Mouse (Mus musculus) limb, embryonic 11.5 days (tissue): ENCODE data around the gene Foxn3. TPM values are rescaled to one million over a fixed set of nuclear protein-coding genes. Genes with fewer than 3 reads are reported as not detected.

ENCODE experiments used
- ATAC-seq: fragments of 200-750 bp; cut with Nextera tagmentation; 2 replicates; pipeline ENCODE4 v1.8.0; 2017; ENCODE audit warnings: low read depth; ENCODE audit not compliant: insufficient number of reproducible peaks, low FRiP score, low TSS enrichment
- DNase-seq: peaks from one replicate; pipeline ENCODE4 v3.0.0-alpha.2; 2015; ENCODE audit warnings: low spot score
- H3K27ac ChIP-seq: fragments of 300-500 bp; sonication (generic); replicated peaks from 2 replicates; pipeline ENCODE4 v1.5.1; 2014; ENCODE audit warnings: low read depth, mild to moderate bottlenecking, low read length
- H3K27me3 ChIP-seq: fragments of 300-500 bp; sonication (generic); 2 replicates; pipeline ENCODE4 v1.6.1; 2014; ENCODE audit warnings: mild to moderate bottlenecking, low read length, mixed read lengths; ENCODE audit not compliant: control insufficient read depth, insufficient read depth
- H3K36me3 ChIP-seq: fragments of 300-500 bp; sonication (generic); 2 replicates; pipeline ENCODE4 v1.6.1; 2014; ENCODE audit warnings: mild to moderate bottlenecking, low read length, moderate library complexity, mixed read lengths; ENCODE audit not compliant: control insufficient read depth, insufficient read depth
- H3K4me1 ChIP-seq: fragments of 300-500 bp; sonication (generic); 2 replicates; pipeline ENCODE4 v1.6.1; 2014; ENCODE audit warnings: low read length, mixed read lengths; ENCODE audit not compliant: control insufficient read depth, insufficient read depth
- H3K4me2 ChIP-seq: fragments of 300-500 bp; sonication (generic); 2 replicates; pipeline ENCODE4 v1.6.1; 2014; ENCODE audit warnings: low read depth, mild to moderate bottlenecking, moderate library complexity; ENCODE audit not compliant: severe bottlenecking
- H3K4me3 ChIP-seq: fragments of 300-500 bp; sonication (generic); 2 replicates; pipeline ENCODE4 v1.5.1; 2014; ENCODE audit warnings: low read depth, low read length
- H3K9ac ChIP-seq: fragments of 300-500 bp; sonication (generic); 2 replicates; pipeline ENCODE4 v1.6.1; 2014; ENCODE audit warnings: mild to moderate bottlenecking, low read length
- H3K9me3 ChIP-seq: fragments of 300-500 bp; sonication (generic); 2 replicates; pipeline ENCODE4 v1.6.1; 2016; ENCODE audit warnings: low read length; ENCODE audit not compliant: control insufficient read depth
- WGBS: fragments of 180-500 bp; shearing (Covaris S2); extraction: QIAGEN DNeasy Blood & Tissue Kit; methylation state at CpG from one replicate; pipeline ENCODE4 v1.1.7; 2014; 5-methylcytosine and 5-hydroxymethylcytosine counted together
- polyA plus RNA-seq: library from polyadenylated mRNA; unstranded; fragments of >200 nt; fragmentation: Nextera tagmentation; extraction: Ambion mirVana; gene quantifications from 2 replicates; pipeline ENCODE4 v1.2.1, GENCODE M21; 2014

Foxn3 gene
- polyA plus RNA-seq, 1 experiment from 2014 or later = 95.6 TPM

DNA sequence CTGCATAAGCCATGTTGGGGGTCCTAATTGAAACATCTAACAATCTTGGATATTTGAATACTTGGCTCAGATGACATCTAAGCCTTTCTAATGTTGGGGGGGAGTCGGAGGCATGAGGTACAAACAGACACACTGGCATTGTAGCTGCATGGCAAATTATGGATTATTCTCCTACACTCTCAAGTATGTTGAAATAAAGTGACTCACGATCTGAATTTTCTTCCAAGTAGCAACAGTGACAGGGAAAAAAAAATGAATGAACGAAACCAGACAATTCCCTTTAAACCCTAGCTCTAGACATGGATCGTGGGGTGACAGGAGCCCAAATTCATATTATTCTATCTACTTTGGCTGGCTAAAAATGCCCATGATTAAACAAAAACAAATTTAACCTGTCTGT is 178.3 kb downstream of the Foxn3 start:
- no peaks in the 10 kb centered on the region for H3K4me1 ChIP-seq
- 95% methylated on average over 4 of the region's 4 CpGs for WGBS
- DNase-seq = no peak
- no peak overlapping the region for H3K4me2 ChIP-seq
- ATAC-seq = no peak
- no peak overlapping the region for H3K9ac ChIP-seq
- H3K9me3 ChIP-seq = no peaks in the 10 kb centered on the region
- no peak overlapping the region for H3K4me3 ChIP-seq
- H3K27ac ChIP-seq = no peak overlapping the region
- H3K36me3 ChIP-seq = no peaks in the 10 kb centered on the region; the same call in 1 of the 2 replicates
- H3K27me3 ChIP-seq = no peaks in the 10 kb centered on the region

DNA sequence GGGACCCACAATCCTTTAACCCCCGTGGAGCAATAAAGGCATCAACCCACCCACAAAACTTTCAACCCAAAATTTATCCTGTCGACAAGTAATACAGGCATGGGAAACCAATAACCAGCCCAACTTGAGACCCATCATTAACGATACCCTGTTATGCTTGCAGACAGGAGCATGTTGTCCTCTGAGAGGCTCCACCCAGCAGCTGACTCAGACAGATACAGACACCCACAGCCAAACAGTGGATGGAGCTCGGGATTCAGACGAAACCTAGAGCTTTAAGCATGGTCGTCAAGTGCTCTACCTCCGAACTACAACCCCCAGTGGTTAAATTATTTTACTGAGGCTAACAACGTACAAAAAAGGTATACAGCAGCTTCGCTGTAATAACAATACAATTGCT is 182.1 kb downstream of the Foxn3 start:
- ATAC-seq (no peak), DNase-seq (no peak)
- Histone ChIP-seq H3K27me3 (no peaks in the 10 kb centered on the region), H3K9me3 (no peaks in the 10 kb centered on the region), H3K27ac (no peak overlapping the region), H3K4me3 (no peak overlapping the region), H3K4me1 (no peaks in the 10 kb centered on the region), H3K36me3 (no peaks in the 10 kb centered on the region), H3K4me2 (no peak overlapping the region), H3K9ac (no peak overlapping the region)
- 84% methylated on average over 9 of the region's 9 CpGs for WGBS

DNA sequence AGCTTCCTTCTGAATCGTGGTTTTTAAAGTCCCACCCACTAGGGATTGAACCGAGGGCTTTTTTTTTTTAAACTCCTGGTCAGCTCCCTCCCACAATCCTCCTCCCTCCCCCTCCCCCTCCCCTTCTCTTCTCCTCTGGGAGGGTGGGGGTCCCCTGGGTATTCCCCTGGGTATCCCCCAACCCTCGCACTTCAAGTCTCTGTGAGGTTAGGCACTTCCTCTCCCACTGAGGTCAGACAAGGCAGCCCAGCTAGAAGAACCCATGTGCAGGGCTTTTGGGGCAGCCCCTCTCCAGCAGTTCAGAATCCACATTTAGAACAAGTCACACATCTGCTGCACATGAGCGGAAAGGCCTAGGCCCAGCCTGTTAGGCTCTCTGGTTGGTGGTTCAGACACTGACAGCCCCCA is 182.5 kb downstream of the Foxn3 start:
- Histone ChIP-seq H3K9me3 (no peaks in the 10 kb centered on the region), H3K27ac (no peak overlapping the region), H3K27me3 (no peaks in the 10 kb centered on the region), H3K4me3 (no peak overlapping the region), H3K9ac (no peak overlapping the region), H3K36me3 (no peaks in the 10 kb centered on the region), H3K4me2 (no peak overlapping the region), H3K4me1 (no peaks in the 10 kb centered on the region)
- ATAC-seq = no peak
- 67% methylated on average over 4 of the region's 4 CpGs for WGBS
- DNase-seq = no peak

DNA sequence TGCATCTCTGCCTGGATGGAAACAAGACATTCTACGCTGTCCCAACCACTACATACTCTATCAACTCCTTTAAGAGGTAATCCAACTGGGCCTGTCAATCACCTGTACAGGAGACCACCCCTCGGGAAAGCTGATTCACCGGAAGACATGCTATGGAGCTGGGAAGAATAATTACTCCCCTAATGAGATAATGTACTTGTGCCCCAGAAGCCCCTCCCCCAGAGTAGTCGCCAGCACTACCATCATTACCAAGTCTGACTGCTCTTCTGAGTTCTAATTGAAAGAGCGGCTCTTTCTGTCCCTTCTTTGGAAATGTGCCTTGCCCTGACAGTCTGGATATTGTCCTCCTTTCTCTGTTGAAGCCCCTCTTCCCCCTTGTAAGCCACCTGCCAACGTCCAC is 183.3 kb downstream of the Foxn3 start:
- DNase-seq = no peak
- H3K9me3 ChIP-seq = no peaks in the 10 kb centered on the region
- WGBS = 80% methylated on average over 6 of the region's 6 CpGs
- H3K27me3 ChIP-seq = no peaks in the 10 kb centered on the region
- no peak overlapping the region for H3K4me2 ChIP-seq
- H3K4me1 ChIP-seq = no peaks in the 10 kb centered on the region
- H3K9ac ChIP-seq = no peak overlapping the region
- no peaks in the 10 kb centered on the region for H3K36me3 ChIP-seq
- ATAC-seq = no peak
- no peak overlapping the region for H3K4me3 ChIP-seq
- no peak overlapping the region for H3K27ac ChIP-seq

DNA sequence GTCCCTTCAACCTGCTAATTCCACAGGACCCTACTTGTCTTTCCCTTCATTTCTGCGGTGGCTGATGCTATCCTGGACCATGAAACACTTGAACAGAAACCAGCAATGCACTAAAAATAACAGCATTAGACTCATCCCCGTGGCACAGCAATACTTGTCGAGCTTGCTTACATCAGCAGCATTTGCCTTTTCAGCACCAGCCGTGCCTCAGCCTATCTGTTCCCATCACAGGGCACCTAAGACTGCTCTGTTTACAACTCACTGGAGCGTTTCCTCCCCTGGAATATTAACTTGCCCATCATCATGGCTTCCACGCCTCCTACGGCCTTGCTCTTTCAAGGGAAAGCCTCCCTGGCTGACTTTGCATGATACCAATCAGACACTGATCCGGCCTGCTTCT is 185.1 kb downstream of the Foxn3 start:
- WGBS = 81% methylated on average over 8 of the region's 8 CpGs
- no peaks in the 10 kb centered on the region for H3K9me3 ChIP-seq
- no peak overlapping the region for H3K9ac ChIP-seq
- ATAC-seq (no peak), DNase-seq (no peak)
- H3K4me3 ChIP-seq = no peak overlapping the region
- no peaks in the 10 kb centered on the region for H3K4me1 ChIP-seq
- no peak overlapping the region for H3K27ac ChIP-seq
- H3K27me3 ChIP-seq = no peaks in the 10 kb centered on the region
- no peaks in the 10 kb centered on the region; the same call in 1 of the 2 replicates for H3K36me3 ChIP-seq
- no peak overlapping the region for H3K4me2 ChIP-seq

DNA sequence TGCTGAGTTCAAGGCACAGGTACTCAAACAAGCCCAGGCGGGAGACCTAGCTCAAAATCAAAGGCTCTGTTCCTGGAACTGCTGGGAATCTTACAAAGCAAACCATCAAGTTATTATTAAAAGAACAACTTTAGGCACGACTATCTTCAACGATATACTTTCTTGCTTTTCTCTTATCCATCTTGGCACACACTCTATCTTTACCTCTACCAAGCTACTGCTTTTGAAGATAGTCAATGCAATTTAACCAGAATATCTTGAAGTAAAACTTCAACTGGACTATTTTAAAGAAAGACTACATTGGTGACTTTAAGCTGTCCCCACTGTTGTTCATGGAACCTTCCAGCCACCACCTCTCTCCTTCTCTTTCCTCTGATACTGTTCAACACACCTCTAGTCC is 185.7 kb downstream of the Foxn3 start:
- no peak overlapping the region for H3K4me3 ChIP-seq
- no peaks in the 10 kb centered on the region; the same call in 1 of the 2 replicates for H3K36me3 ChIP-seq
- H3K4me1 ChIP-seq = no peaks in the 10 kb centered on the region
- H3K27me3 ChIP-seq = no peaks in the 10 kb centered on the region
- no peaks in the 10 kb centered on the region for H3K9me3 ChIP-seq
- WGBS = 59% methylated on average over 3 of the region's 3 CpGs
- DNase-seq (no peak), ATAC-seq (no peak)
- H3K27ac ChIP-seq = no peak overlapping the region
- no peak overlapping the region for H3K4me2 ChIP-seq
- H3K9ac ChIP-seq = no peak overlapping the region

DNA sequence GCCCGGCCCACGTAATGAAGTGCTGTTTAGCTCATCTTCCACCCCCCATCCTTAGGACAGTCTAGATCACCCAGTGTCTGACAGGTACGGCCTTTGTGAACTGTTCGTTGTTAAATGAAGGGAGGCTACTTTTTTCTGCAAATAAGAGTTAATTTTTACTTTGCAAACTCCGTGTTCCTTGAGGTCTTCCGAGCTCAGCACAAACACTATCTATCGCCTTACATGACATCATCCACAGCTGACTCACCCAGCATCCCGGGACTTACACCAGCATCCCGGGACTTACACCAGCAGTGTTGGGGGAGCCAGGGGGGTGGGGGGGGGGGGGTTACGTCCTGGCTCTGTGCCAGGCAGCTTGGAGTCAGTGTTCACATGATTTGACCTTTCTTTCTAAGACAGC is 186.3 kb downstream of the Foxn3 start:
- no peak overlapping the region for H3K4me3 ChIP-seq
- no peak overlapping the region for H3K4me2 ChIP-seq
- H3K9me3 ChIP-seq = no peaks in the 10 kb centered on the region
- ATAC-seq = no peak
- no peaks in the 10 kb centered on the region for H3K27me3 ChIP-seq
- H3K4me1 ChIP-seq = no peaks in the 10 kb centered on the region
- H3K36me3 ChIP-seq = no peaks in the 10 kb centered on the region; the same call in 1 of the 2 replicates
- H3K9ac ChIP-seq = no peak overlapping the region
- 87% methylated on average over 10 of the region's 10 CpGs for WGBS
- no peak overlapping the region for H3K27ac ChIP-seq
- DNase-seq = no peak

DNA sequence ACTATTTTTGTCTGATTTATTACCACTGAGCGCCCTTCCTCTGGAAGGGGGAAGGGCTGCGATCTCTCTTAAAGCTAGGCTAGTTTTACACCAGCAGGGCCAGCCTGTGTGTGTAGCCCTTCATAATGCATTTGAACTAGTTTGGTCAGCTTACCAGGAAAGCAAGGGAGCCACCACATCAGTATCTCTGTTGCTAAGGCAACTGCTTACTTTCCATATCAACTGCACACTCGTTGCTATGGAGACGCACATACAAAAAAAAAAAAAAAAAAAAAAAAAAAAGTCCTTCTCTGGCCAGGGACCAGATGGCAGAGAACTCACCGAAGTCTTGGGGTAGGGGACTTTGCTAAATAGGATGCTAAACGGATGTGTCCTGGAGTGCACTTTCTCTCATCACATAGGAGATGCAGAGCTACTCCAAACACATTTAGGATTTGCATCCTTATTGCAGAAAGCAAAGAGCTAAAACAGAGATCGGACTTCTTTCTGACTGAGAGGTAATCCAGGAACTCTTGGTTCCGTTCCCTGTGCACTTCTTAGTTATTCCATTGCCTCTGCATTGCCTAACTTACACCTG is 187.4 kb downstream of the Foxn3 start:
- no peak for ATAC-seq
- DNase-seq = no peak

DNA sequence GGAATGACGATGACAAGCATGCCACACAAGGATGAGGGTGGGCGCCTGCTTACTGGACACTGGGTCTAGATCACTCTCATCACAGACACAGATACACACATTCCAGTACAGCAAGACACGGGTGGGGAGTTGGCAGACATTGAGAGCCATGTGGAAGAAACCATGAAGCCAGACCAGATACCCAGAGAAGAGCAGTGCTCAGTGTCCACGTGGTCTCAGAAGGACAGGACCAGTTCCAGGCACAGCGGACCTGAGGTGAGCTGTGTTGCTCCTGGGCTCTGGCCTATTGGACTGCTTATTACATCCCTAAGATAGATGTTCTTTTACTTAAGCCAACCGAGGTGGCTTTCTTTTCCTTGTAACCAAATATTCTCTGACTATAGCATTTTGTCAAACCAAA is 188.0 kb downstream of the Foxn3 start:
- H3K9ac ChIP-seq = no peak overlapping the region
- ATAC-seq = no peak
- DNase-seq = no peak
- H3K4me3 ChIP-seq = no peak overlapping the region
- H3K4me2 ChIP-seq = no peak overlapping the region
- H3K4me1 ChIP-seq = no peaks in the 10 kb centered on the region
- H3K9me3 ChIP-seq = no peaks in the 10 kb centered on the region
- WGBS = 95% methylated on average over 6 of the region's 6 CpGs
- no peaks in the 10 kb centered on the region for H3K27me3 ChIP-seq
- no peak overlapping the region for H3K27ac ChIP-seq
- no peaks in the 10 kb centered on the region; the same call in 1 of the 2 replicates for H3K36me3 ChIP-seq

More for the DNA sequence above, 187.4 kb downstream of the Foxn3 start:
- H3K27ac ChIP-seq = no peak overlapping the region
- no peak overlapping the region for H3K4me2 ChIP-seq
- no peak overlapping the region for H3K4me3 ChIP-seq
- H3K36me3 ChIP-seq = no peaks in the 10 kb centered on the region; the same call in 1 of the 2 replicates
- WGBS = 90% methylated on average over 8 of the region's 8 CpGs
- no peaks in the 10 kb centered on the region for H3K27me3 ChIP-seq
- H3K9ac ChIP-seq = no peak overlapping the region
- H3K9me3 ChIP-seq = no peaks in the 10 kb centered on the region
- H3K4me1 ChIP-seq = no peaks in the 10 kb centered on the region
